Mouse (Mus musculus) telencephalon, adult 2 months (tissue): ENCODE results near the gene Rars.
"Not testable (repeated sequence)": the region's sequence is repeated elsewhere in the genome, so short reads cannot be mapped to it uniquely, and the experiment has no call there.

ENCODE experiments used
- DNase-seq: peaks from one replicate; pipeline ENCODE4 v3.0.0-alpha.2; 2011; ENCODE audit warnings: low read depth, low spot score

Gene Rars

DNA sequence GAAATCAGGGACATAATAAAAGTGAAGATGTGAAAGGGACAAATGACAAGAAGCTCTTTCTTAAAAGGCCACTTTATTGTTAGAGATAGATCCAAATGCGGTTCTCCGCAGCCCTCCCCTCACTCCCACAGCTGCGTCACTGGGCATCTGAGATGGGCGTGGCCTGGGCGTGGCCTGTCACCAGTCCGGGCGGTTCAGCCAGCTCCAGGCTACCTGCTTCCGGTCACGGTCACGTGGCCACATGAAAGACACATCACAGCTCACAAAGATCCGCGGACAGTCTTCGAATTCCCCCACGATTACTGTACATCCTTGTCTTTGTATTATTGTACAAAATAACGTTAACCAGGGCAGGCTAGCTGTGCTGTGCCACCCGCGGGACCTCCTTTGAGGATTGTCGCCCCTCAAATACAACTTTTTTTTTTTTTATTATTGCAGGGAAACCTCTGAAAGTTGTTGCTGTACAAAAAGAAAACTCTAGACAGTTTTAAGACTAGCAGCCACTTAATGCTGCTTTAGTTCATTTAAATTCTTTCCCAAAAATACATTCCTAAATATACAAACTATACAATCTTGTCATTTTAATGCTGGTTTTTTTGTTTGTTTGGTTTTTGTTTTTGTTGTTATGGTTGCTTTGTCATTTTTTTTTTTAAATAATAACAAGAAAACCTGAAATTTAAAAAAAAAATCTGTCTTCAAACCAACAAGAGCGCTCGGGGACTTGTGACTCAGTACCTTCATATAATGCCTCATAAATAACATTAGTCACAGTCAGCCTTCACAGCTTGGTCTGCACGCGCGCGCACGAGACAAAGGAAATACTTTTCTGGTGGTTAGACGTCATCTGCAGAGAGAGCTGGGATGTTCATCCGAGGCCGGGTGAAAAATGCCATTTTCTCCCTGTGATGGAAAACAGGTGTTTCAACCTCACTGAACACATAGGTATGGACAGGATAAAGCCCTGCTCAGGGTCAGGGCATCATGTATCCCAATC is 4.3 kb upstream of the Rars start:
- DNase-seq, result peak; percentile 34

DNA sequence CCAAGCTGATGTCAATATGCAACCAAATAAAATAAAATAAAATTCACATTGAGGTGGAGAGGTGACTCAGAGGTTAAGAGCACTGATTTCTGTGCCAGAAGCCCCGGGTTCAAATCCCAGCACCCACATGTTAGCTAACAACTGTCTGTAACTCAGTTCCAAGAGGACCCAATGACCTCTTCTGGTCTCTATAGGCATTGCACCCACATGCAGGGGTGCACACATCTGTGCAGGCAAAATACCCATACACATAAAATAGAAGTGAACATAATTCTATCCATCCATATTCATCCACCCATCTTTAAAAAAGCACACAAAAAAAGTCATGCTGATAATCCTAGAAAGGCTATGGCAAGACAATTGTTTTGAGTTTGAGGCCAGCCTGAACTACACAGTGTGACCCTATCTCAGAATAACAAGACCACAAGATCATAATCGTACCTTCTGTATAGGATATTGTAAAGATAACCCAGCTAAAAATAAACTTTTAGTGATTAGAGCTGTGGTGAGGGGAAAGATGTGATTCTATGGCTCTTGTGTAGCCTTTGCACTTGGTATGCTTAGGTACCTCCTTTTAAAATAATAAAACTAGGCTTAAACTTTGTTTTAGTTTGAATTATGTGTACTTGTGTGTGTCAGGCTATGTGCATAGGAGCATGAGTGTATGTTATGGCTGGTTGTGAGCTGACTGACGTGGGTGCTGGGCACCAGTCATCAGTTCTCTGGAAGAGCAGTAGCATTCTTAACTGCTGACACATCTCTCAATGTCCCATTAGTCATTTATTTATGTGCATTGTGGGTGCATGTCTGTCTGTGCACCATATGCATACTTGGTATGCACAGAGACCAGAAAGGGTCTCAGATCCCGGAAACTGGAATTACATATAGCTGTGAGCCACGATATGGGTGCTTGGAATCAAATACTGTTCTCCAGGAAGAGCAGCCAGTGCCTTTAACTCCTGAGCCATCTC is 3.1 kb upstream of the Rars start:
- no peak for DNase-seq

DNA sequence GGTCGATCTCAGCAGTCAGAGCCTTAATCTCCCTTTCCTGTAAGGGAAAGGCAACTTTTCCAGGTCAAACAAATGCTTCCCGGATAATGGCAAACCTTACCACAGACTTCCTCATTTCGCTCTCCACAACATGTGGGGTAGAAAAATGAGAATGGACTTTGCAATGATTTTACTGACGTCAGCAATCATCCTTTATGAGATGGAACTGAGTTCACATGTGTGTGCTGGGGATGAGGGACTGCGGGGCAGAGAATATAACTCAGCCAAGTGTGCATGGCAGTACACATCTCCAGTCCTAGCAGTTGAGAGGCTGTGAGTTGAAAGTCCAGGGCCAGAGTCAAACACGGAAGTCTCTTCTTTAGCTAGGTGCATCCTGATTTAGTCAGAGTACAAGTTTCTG is 1.0 kb downstream of the Rars start:
- DNase-seq, result no peak

DNA sequence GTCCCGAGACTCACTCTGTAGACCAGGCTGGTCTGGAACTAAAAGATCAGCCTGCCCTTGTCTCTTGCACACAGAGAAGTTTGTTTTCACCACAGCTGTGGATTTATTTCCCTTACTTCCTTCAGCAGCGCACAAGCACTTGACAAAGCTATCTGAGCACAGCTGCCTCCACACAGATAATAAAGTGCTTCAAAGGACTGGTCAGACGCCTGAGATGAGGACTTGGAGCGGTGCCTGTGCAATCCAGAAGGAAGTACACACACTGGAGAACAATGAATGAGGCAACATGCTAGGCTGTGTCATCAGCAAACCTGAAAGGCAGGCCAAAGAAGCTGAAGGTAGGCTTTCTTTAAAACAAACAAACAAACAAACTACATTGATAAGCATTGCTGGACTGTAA is 2.2 kb downstream of the Rars start:
- DNase-seq, result no peak

DNA sequence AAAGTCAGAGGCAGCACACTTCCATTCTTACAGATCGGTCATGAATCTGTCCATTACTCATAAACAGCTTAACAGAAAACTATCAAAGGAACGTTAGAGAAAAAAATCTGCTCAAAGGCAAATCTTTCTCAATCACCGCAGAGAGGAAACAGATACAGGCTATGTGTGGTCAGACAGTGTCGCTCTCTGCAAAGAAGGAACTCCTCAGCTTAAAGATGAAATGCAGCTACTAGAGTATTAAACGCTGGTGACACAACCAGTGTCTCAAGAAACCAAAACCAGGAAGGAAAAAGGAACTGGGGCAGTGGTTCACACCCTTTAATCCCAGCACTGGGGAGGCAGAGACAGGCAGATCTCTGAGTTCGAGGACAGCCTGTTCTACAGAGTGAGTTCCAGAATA is 6.6 kb downstream of the Rars start:
- no peak for DNase-seq

DNA sequence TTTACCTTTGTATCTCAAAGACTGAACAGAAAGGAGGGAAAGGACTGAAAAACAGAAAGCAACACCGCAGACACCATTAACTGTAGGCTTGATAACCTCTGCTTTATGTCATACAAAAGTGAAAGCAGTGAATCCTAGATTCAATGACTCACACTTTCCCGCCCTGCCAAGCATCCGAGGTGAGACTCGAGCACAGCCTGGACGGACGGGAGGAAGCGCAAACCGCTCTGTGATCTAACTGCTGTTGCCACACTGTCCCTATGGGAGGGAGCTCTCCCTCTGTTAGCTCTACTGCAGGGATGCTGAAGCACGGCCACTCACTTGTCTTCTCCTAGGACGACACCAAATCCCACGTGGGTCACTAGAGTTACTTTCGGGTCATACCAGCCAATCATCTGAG is 18.0 kb downstream of the Rars start:
- no peak for DNase-seq

DNA sequence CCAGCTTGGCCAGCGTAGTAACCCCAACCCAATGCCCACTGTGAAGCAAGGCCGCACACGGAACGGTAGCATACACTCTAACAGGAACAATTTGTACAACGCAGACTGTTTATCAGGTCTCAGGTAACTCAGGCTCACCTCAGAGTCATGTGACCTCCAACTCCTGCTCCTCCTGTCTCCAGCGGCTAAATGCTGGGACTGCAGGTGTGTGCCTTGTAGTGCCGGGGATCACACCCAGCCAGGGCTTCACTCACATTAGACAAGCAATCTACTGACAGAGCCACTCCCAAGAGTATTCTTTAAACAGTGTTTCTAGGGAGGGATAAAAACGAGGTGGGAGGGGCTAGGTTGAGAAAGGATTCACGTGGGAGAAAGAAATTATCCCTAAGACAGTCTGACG is 22.8 kb downstream of the Rars start:
- no peak for DNase-seq

DNA sequence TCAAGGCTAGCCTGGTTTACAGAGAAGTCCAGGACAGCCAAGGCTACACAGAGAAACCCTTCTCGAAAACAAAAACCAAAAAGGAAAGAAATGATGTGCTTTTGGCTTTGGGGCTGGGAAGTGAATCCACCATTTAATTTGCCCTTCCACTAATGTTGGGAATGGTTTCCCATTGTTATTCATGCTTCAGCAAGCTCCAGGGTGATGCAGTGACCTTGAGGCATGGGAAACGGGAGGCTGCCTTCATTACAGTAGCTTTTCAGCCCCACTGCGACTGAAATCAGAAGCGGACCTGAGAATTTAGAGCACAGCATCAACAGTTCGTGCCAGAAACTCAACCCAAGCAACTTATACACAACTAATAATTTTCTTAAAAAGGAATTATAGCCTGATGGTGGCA is 33.0 kb downstream of the Rars start:
- no peak for DNase-seq

DNA sequence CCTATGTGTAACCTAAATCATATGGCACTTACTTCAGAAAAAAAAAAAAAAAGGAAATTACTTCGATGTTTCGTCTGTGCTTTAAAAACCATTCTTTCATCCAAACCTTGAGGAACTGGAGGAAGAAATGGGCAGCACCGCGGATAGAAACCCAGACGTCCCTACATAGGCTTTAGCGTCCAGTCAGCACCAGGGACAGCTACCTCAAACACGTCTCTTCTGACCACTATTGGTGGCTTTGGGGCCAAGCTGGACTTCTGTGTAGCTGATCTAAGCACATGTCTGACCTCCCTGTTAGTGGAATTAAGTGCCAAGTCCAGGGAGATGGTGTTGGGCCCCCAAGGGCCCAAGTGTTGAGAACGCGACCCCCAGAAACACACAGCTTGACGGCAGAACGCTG is 35.4 kb downstream of the Rars start, which contains the start of gene Fbll1:
Fbll1 (minus strand) TSS at position 11 of the 400 bp plus-strand sequence.
- no peak for DNase-seq

DNA sequence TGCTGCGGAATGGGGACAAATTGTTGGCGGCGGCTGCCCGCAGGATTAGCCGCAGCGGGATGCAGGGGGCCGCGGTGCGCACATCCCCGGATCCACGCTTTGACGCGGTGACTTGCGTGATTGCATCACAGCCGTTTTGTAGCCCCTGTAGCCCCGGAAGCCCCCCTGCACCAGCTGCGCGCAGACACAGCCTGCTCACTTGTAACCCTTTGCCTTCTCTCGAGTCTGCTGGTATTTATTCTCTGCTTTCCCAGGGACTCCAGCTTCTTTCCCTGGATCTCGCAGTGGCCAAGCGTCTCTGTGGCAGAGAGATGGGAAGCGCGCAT is 35.8 kb downstream of the Rars start:
- DNase-seq, result peak; percentile 79

DNA sequence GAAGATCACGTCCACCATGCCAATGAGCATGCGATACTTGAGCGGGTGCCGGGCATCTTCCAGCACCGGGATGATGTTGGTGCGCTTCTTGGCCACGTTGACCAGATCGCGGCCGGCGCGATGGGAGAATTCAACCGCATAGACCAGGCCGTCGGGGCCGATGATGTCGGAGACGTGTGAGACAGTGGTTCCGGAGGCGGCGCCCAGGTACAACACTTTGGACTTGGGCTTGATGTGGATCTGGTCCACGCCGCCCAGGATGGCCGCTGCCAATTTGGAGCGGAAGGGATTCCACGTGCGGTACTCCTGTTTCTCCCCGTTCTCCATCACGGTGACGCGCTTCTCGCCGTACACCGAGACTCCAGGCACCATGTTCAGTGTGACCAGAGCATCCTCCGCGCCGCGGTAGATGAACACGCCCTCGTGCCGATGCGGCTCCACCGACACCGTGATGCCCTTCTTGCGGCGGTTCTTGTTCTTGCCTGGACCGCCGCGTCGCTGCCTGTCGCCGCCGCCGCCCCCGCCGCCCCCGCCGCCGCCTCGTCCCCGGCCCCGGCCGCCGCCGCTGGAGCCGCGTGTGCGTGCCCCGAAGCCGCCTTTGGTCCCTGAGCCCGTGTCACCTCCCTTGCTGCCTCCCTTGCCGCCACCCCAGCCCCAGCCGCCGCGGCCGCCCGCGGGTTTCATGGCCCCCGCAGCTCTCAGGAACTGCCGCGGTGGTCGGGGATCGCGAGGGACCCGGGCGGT is 36.4 kb downstream of the Rars start:
- DNase-seq, result peak; percentile 19

DNA sequence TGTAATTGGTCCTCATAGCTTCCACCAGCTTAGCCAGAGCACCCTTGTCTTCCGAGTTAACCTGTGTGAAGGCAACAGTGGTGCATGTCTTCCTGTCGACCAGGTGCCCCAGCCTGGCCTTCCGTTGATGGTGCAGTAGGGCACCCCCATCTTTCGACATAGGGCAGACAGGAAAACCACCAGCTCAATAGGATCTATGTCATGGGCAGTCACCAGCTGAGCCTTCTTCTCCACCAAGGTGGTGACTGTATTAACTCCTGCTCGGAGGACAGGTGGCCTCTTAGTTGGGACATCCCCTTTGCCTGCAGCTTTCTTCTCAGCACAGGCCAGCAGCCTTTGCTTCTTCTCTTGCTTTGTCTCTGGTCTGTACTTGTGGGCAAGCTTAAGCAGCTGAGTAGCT is 41.5 kb downstream of the Rars start:
- DNase-seq, result not testable (repeated sequence)

DNA sequence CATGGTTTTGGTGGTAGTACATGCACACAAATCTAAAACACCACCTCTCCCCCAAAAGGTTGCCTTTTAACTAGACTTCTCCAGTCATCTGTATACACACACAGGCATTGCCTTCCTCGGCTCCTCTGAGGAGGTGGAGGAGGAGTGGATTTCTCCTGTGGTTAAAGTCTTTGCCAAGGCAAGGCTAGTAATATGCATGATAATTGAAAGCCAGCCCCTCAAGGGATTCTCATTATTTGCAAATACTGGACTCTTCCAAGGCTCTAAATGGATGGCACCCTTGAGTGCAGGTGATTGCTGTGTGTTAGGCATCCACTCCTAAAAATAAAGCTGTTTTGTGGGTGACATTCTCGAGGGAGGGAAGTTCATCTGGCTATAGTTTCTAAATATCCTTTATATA is 45.9 kb downstream of the Rars start:
- no peak for DNase-seq

DNA sequence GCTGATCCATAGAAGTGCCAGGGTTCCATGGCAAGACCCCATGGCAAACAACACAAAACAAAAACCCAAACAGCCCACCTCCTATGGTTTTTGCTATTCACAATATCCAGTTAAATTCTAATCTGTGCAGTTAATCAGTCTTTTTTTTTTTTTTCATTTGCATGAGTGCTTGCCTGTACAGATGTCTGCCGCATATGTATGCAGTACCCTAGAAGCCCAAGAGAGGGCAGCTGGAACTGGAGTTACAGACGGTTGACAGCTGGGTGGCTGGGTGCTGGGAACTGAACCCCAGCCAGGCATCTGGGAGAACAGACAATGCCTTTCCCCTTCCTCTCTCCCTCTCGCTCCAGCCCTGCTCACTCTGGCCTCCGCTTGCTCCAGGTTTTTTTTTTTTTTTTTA is 49.8 kb downstream of the Rars start:
- no peak for DNase-seq

DNA sequence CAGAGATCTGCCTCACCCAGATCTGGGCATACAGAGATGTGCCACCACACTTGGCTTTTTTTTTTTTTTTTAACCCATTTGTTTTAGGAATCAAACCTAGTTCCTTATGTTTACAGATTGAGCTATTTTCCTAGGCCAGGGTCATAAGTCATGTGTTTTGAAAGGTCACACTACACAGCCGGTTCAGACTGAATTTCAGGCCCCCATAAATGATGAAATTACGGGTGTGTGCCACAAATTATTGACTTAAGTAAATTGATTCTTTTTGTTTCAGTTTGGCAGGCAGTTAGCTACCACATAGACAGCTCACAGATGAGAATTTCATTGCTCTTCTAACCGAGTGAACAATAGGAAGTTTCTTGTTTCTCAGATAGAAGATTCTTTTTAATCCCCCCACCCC is 50.3 kb downstream of the Rars start:
- DNase-seq, result no peak

DNA sequence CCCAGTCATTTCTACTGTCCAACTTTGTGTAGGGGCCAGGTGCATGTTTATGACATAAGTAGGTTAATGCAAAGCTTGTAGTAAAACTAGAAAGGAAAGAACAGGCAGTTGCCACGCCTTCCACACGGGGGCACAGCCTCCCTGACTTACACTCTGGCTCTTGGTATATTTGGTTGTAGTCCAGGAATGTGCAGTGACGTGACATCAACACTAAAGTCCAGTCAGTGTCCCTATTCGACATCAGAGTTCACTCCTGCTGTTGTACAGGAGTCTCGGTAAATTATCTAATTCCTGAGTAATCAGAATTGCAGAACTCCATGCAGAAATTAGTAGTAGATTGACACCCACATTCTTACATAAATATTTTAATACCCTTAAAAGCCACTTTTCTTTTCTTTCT is 51.3 kb downstream of the Rars start:
- no peak for DNase-seq

DNA sequence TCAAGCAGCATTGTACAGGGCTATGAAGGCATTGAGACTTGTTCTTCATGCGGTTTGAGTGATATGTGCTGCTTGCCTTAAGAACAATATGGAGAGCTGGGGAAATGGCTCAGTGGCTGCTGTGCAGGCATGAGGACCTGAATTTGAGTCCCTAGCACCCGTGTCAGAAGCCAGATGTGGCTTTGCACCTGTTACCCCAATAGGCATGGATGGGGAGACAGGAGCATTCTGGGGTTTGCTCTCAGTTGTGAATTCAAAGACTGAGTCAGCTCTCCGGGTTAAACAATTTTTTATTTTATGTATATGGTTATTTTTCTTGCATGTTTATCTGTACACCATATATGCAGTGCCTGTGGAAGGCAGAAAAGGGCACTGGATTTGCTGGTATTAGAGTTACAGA is 51.9 kb downstream of the Rars start:
- no peak for DNase-seq

DNA sequence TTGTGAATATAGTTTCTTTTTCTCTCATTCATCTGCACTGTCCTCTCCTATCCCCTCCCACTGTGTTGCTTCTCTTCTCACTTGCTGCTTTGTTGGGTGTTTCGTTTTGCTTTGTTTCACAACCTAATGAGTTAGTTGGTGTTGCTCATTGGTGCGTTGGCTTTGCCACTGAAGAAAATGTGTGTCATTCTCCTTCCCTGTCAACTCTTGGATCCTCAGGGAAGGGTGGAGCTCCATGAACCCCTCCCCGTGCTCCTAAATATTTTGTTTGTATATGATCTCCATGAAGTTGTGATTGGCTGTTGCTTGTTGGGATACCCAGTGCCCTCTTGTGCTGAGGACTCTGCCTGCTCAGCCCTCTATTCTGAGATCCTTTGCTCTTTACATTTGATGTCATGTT is 54.0 kb downstream of the Rars start:
- DNase-seq, result no peak

DNA sequence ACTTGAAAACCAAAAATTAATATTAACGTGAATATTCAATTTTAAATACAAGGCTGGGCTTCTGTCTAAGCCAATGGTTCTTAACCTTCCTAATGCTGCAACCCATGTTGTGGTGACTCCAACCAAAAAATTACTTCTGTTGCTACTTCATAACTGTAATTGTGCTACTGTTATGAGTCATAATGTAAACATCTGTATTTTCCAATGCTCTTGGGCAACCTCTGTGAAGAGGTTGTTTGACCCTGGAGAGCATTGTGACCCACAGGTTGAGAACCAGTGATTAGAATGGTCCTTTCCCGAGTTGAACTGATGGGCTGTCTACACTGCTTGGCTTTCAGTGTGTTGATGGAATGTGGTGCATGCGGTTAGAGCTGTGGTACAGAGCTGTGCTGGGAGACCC is 57.9 kb downstream of the Rars start:
- DNase-seq, result no peak

DNA sequence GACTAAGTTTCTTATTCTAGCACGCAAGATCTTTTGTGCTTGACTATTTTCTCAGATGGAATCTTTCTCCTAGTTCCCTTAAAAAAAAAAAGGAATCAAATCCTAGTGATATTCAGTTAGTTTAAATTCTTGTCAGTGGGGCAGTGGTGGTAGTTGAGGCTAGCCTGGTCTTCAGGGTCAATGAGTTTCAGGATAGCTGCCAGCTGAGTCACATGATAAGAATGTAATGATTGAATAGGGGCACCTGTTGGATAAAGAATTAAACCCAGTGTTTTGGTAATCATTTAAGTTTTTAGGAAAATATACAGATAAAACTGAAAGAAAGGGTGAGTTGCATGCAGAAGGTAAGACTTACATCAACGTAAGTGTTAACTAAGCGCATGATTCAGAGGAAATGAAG is 58.7 kb downstream of the Rars start:
- DNase-seq, result no peak

DNA sequence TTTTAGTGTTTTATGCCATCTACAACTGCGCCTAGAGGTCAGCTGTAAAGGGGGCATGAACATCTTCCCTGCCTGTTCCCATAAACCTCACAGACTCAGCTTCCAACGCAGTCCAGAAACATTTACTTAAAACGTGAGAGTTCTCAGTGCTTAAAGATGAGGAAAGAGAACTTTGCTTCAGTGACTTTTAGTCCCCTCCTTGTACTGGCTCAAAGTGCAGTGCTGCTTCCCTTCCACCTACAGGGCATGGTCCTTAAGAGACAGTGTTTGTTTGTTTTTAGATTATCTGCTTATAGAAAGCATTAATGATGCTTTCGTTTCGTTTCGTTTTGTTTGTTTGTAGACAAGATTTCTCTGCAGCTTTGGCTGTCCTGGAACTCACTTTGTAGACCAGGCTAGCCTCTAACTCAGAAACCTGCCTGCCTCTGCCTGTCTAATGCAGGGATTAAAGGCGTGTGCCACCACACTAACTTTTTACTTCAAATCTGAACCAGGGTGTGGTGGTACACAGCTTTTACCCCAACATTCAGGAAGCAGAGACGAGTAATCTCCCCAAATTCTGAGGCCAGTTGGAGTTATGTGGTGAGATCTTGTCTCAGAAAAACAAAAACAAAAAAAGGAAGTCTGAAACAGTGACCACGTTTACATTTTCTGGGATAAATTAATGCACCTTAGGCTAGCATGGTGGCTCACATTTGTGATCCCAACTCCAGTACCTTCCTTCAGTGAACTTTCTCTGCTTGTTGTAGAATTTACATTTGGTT is 63.4 kb downstream of the Rars start:
- no peak for DNase-seq
